Mouse (Mus musculus) thymus, postnatal 25 days (tissue): ENCODE results near the gene Zbtb17.

ENCODE experiments used
- DNase-seq: peaks from one replicate; pipeline ENCODE4 v3.0.0; 2022

Zbtb17 gene

GRCm38 (mm10) chr4:141444451-141445327 lies at the start of gene Zbtb17:
Zbtb17 (plus strand) TSS chr4:141444654.
- DNase-seq: peak; percentile 91

GRCm38 (mm10) chr4:141394751-141395150 lies 49.7 kb upstream of the Zbtb17 start:
- DNase-seq: no peak

- no peak for DNase-seq
These were observed 46.6 kb upstream of the Zbtb17 start for GRCm38 (mm10) chr4:141397861-141398260.

- no peak for DNase-seq
These were observed 45.9 kb upstream of the Zbtb17 start, which contains the start of gene Clcnka for GRCm38 (mm10) chr4:141398545-141398944. Clcnka (minus strand) TSS chr4:141398724.

- no peak for DNase-seq
These were observed 44.3 kb upstream of the Zbtb17 start for GRCm38 (mm10) chr4:141400171-141400570.

- DNase-seq: peak; percentile 88
These were observed 39.7 kb upstream of the Zbtb17 start for GRCm38 (mm10) chr4:141404518-141405313.

GRCm38 (mm10) chr4:141405314-141405622 lies 39.2 kb upstream of the Zbtb17 start:
- DNase-seq: no peak

GRCm38 (mm10) chr4:141406516-141407299 lies 37.7 kb upstream of the Zbtb17 start:
- DNase-seq: peak; percentile 42

- DNase-seq: no peak
These were observed 35.9 kb upstream of the Zbtb17 start for GRCm38 (mm10) chr4:141408577-141408976.

GRCm38 (mm10) chr4:141411430-141411992 lies 32.9 kb upstream of the Zbtb17 start:
- no peak for DNase-seq

- DNase-seq: no peak
These were observed 28.5 kb upstream of the Zbtb17 start, which contains the start of gene Clcnkb for GRCm38 (mm10) chr4:141415924-141416323. Clcnkb (minus strand) TSS chr4:141416014.

- DNase-seq: no peak
These were observed 24.9 kb upstream of the Zbtb17 start for GRCm38 (mm10) chr4:141419398-141420191.

- DNase-seq: no peak
These were observed 24.1 kb upstream of the Zbtb17 start, which contains the start of gene Hspb7 for GRCm38 (mm10) chr4:141420192-141420829. Hspb7 (plus strand) TSS chr4:141420779.

GRCm38 (mm10) chr4:141420886-141421285 lies 23.6 kb upstream of the Zbtb17 start:
- no peak for DNase-seq

GRCm38 (mm10) chr4:141421423-141421822 lies 23.0 kb upstream of the Zbtb17 start:
- DNase-seq: no peak

GRCm38 (mm10) chr4:141422841-141423240 lies 21.6 kb upstream of the Zbtb17 start:
- no peak for DNase-seq

GRCm38 (mm10) chr4:141423288-141423687 lies 21.2 kb upstream of the Zbtb17 start:
- DNase-seq: no peak

- DNase-seq: no peak
These were observed 20.6 kb upstream of the Zbtb17 start for GRCm38 (mm10) chr4:141423691-141424431.

GRCm38 (mm10) chr4:141425484-141426479 lies 18.7 kb upstream of the Zbtb17 start:
- DNase-seq: peak; percentile 38
